Mouse (Mus musculus) urinary bladder, postnatal 36 days (tissue): ENCODE measurements around the gene Gm10272.
"Not testable (repeated sequence)": the region's sequence is repeated elsewhere in the genome, so short reads cannot be mapped to it uniquely, and the experiment has no call there.

Experiments
- DNase-seq, 2 experiments: peaks; one replicate each; pipeline ENCODE4 v3.0.0; 2022; ENCODE audit warnings: low spot score in 2 of 2, mixed read lengths in 1 of 2

The Gm10272 gene

DNA sequence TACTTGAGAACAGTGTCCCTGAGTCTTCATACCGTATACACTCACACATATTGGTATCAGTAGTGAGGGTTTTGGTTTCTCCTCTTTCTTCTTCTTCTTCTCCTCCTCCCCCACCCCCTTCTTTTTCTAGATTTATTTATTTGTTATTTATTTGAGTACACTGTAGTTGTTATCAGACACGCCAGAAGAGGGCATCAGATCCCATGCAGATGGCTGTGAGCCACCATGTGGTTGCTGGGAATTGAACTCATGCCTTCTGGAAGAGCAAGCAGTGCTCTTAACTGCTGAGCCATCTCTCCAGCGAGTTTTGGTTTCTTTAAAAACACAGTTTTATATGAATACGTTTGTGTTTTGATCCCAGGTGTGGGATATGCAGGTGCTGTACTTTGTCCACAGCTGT, 21.9 kb downstream of the Gm10272 start:
- no peak for DNase-seq

DNA sequence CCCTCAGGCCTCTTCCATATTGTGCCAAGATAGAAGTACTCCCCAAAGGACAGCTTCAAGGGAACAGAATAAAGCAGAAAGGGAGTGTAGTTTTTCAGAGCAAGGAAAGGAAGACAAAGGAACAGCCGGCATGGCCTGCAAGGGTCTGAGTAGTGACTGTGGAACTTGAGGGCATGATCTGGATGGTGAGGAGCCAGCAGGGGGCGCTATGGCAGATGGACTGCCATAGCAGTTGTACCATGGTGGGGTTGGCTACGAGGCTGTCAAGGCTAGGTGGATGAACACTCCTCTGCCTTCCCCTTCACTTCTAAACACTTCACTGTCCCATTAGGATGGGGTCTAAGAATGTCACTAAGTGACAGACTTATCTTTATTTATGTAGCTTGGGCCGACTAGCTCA, 22.8 kb downstream of the Gm10272 start:
- no peak for DNase-seq

DNA sequence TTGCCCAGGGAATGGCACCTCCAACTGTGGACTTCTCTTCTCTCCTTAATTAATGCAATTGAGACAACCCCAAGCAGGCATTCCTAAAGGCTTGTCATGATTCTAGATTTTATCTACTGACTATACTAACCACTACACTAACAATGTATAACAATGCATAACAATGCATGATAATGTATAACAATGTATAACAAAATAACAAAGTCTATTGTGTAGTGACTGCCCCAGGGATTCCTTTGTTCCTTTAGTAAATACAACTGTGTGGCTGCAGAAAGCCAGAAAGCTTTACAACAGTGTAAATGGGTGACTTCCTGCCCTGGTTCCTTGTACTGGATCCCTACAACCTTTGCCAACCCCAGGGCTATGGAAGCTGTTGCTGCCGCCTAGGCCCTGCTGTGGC, 29.5 kb downstream of the Gm10272 start:
- no peak for DNase-seq

DNA sequence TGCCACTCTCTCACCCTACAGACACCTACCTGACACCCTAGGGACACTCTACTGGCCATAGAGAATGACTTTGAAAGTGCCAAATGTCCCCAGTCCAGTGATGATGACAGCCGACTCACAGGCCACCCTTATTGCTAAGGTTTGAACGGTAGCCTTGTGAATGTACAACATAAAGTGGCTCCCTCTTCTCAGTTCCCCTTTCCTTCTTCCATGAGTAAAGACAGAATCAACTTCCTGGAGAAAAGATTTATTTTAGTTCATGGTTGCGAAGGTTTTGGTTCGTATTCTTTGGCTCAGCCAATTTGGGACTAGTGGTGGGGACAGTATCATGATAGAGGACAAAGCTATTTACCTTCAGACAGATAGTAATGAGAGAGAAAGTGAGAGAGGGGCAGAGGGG, 32.5 kb downstream of the Gm10272 start:
- no peak for DNase-seq

DNA sequence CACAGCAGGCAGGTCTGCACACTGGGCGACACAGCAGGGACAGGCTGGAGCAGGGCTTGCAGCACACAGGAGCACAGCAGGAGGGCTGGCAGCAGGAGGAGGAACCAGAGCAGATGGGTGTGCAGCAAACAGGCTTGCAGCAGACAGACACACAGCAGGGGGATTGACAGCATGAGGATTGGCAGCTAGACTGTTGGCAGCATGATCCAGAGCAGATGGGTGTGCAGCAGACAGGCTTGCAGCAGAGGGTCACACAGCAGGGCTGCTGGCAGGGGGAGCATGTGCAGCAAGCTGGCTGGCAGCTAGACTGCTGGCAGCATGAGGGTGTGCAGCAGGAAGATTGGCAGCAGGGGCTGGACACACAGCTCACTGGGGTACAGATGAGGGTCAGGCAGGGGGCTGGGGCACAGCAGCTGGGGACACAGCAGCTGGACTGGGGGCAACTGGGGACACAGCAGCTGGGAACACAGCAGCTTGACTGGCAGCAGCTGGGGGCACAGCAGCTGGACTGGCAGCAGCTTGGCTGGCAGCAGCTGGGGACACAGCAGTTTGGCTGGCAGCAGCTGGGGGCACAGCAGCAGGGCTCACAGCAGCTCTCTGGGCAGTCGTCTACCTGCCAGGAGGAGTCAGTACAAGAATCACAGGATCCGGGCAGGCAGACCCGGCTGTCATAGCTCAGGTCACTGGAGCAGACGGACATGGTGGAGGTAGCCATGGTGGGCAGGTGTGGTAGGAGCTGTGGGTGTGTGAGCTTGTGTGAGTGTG, 35.7 kb downstream of the Gm10272 start, which contains the start of gene Gm18596:
Gene Gm18596, minus strand, starts transcription at position 715 of the 765 bp plus-strand sequence.
- DNase-seq = not testable (repeated sequence)

DNA sequence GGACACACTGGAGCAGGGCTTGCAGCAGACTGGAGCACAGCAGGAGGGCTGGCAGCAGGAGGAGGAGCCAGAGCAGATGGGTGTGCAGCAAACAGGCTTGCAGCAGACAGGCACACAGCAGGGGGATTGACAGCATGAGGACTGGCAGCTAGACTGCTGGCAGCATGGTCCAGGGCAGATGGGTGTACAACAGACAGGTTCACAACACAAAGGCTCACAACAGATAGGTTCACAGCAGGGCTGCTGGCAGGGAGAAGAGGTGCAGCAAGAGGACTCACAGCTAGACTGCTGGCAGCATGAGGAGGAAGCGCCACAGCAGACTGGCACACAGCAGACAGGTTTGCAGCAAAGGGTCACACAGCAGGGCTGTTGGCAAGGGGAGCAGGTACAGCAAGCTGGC, 44.3 kb downstream of the Gm10272 start:
- not testable (repeated sequence) for DNase-seq

DNA sequence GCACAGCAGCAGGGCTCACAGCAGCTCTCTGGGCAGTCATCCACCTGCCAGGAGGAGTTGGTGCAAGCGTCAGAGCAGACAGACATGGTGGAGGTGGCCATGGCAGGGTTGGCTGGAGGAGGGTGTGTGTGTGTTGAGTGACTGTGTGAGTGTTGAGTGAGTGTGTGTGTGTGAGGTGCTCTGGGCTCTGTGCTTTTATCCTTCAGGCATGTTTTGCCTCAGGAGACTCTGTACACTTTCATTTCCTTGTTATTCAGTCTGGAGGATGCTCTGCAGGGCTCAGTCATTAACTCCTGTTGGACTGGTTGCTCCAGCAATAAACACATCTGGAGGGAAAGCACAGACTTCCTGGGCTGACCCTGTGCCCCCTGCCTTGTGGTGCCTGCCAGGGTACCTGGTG, 44.8 kb downstream of the Gm10272 start, which contains the start of gene Gm9736:
Gene Gm9736, minus strand, starts transcription at position 101 of the 400 bp plus-strand sequence.
- DNase-seq = not testable (repeated sequence)

DNA sequence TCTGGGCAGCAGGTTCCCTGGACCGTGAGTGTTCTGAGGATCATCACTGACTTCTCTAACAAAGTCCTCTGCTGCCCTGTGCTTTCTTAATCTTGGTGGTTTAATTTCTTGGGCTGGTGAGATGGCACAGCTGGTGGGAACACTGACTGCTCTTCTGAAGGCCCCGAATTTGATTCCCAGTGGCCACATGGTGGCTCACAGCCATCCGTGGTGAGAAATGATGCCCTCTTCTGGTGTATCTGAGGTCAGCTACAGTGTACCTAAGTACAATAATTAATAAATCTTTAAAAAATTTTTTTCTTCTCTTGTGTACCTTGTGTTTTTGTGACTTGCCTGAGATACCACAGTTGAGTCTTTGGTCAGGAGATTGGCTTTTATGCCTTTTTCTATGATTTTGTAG, 45.9 kb downstream of the Gm10272 start:
- DNase-seq = not testable (repeated sequence)

DNA sequence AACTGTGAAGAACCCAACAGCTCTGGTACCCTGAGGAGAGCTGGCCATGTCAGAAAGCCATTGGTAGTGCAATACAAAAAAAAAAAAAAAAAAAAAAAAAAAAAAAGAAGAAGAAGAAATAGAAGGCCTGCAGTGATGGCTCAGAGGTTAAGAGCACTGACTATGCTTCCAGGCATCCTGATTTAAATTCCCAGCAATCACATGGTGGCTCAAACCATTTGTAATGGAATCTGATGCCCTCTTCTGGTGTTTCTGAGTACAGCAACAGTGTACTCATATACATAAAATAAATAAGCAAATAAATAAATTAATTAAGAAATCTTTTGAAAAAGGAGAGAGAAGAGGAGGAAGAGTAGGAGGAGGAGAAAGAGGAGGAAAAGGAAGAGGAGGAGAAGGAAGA, 47.0 kb downstream of the Gm10272 start:
- no peak for DNase-seq
